Mouse (Mus musculus): Measurements from ENCODE around the gene Rab4a. TPM values are rescaled to one million over a fixed set of nuclear protein-coding genes. Genes with fewer than 3 reads are reported as not detected.
A peak's percentile ranks its signal among the peaks of the same experiment; 100 is the strongest.

The Rab4a gene
- polyA plus RNA-seq, 1 experiment = 8.9 TPM

DNA sequence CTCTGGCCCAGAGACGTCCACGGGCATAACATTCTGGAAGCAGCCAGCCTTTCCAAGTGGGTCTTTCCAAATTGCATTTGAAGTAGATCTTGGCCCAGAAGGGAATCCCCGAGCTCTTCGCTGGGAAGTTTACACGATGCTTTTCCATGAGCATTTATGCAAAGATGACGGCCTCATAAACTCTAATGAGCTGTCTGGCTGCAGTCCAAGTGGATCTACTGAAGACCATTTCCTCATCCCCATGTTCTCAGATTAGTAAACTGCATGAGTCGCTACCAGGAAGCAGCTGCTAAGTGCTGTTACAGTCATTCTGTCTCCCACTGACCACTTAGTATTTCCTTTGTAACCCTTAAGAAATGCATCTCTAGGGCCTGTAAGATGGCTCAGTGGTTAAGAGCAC lies 42.4 kb upstream of the Rab4a start:
- no peaks in the 10 kb centered on the region for H3K36me3 ChIP-seq (ENCODE audit: control insufficient read depth, insufficient read depth, low read length)
- TF ChIP-seq POLR2A (IDR thresholded peaks at IDR 0.05; ENCODE audit: control insufficient read depth, low read depth, low read length) (no peak), CTCF (IDR thresholded peaks at IDR 0.05; ENCODE audit: control insufficient read depth, insufficient read depth, insufficient replicate concordance, low read depth, low read length) (no peak)
- no peak overlapping the region for H3K27ac ChIP-seq (ENCODE audit: control insufficient read depth, insufficient read depth, low read depth, low read length)
- H3K4me3 ChIP-seq (ENCODE audit: control insufficient read depth, low read depth, low read length) = no peak overlapping the region
- H3K4me1 ChIP-seq (ENCODE audit: control insufficient read depth, insufficient read depth, low read length) = peaks cover 2% of the 10 kb centered on the region; the same call in 1 of the 2 replicates
- no peaks in the 10 kb centered on the region for H3K27me3 ChIP-seq (ENCODE audit: control insufficient read depth, insufficient read depth, low read length)

- TF ChIP-seq POLR2A (IDR thresholded peaks at IDR 0.05; ENCODE audit: control insufficient read depth, low read depth, low read length) (no peak), CTCF (IDR thresholded peaks at IDR 0.05; ENCODE audit: control insufficient read depth, insufficient read depth, insufficient replicate concordance, low read depth, low read length) (peak; percentile 21; the same call in 1 of the 2 replicates)
- Histone ChIP-seq H3K4me1 (ENCODE audit: control insufficient read depth, insufficient read depth, low read length) (peaks cover 2% of the 10 kb centered on the region; the same call in 1 of the 2 replicates), H3K36me3 (ENCODE audit: control insufficient read depth, insufficient read depth, low read length) (no peaks in the 10 kb centered on the region), H3K27ac (ENCODE audit: control insufficient read depth, insufficient read depth, low read depth, low read length) (peak overlapping the region; percentile 28; the same call in 1 of the 2 replicates), H3K27me3 (ENCODE audit: control insufficient read depth, insufficient read depth, low read length) (no peaks in the 10 kb centered on the region), H3K4me3 (ENCODE audit: control insufficient read depth, low read depth, low read length) (no peak overlapping the region)
These were observed 41.1 kb upstream of the Rab4a start for GRCm38 (mm10) chr8:123764671-123765070.

GRCm38 (mm10) chr8:123766516-123766915 lies 39.3 kb upstream of the Rab4a start:
- Histone ChIP-seq H3K4me1 (ENCODE audit: control insufficient read depth, insufficient read depth, low read length) (peaks cover 2% of the 10 kb centered on the region; the same call in 1 of the 2 replicates), H3K27ac (ENCODE audit: control insufficient read depth, insufficient read depth, low read depth, low read length) (no peak overlapping the region), H3K4me3 (ENCODE audit: control insufficient read depth, low read depth, low read length) (no peak overlapping the region), H3K36me3 (ENCODE audit: control insufficient read depth, insufficient read depth, low read length) (no peaks in the 10 kb centered on the region), H3K27me3 (ENCODE audit: control insufficient read depth, insufficient read depth, low read length) (no peaks in the 10 kb centered on the region)
- TF ChIP-seq POLR2A (IDR thresholded peaks at IDR 0.05; ENCODE audit: control insufficient read depth, low read depth, low read length) (no peak), CTCF (IDR thresholded peaks at IDR 0.05; ENCODE audit: control insufficient read depth, insufficient read depth, insufficient replicate concordance, low read depth, low read length) (no peak)

- TF ChIP-seq CTCF (IDR thresholded peaks at IDR 0.05; ENCODE audit: control insufficient read depth, insufficient read depth, insufficient replicate concordance, low read depth, low read length) (no peak), POLR2A (IDR thresholded peaks at IDR 0.05; ENCODE audit: control insufficient read depth, low read depth, low read length) (no peak)
- no peaks in the 10 kb centered on the region; the same call in 1 of the 2 replicates for H3K4me1 ChIP-seq (ENCODE audit: control insufficient read depth, insufficient read depth, low read length)
- no peak overlapping the region for H3K4me3 ChIP-seq (ENCODE audit: control insufficient read depth, low read depth, low read length)
- no peaks in the 10 kb centered on the region for H3K36me3 ChIP-seq (ENCODE audit: control insufficient read depth, insufficient read depth, low read length)
- H3K27me3 ChIP-seq (ENCODE audit: control insufficient read depth, insufficient read depth, low read length) = no peaks in the 10 kb centered on the region
- no peak overlapping the region for H3K27ac ChIP-seq (ENCODE audit: control insufficient read depth, insufficient read depth, low read depth, low read length)
These were observed 37.9 kb upstream of the Rab4a start for GRCm38 (mm10) chr8:123767874-123768273.

GRCm38 (mm10) chr8:123768492-123769356 lies 37.1 kb upstream of the Rab4a start:
- no peaks in the 10 kb centered on the region for H3K4me1 ChIP-seq (ENCODE audit: control insufficient read depth, insufficient read depth, low read length)
- H3K27me3 ChIP-seq (ENCODE audit: control insufficient read depth, insufficient read depth, low read length) = no peaks in the 10 kb centered on the region
- TF ChIP-seq POLR2A (IDR thresholded peaks at IDR 0.05; ENCODE audit: control insufficient read depth, low read depth, low read length) (no peak), CTCF (IDR thresholded peaks at IDR 0.05; ENCODE audit: control insufficient read depth, insufficient read depth, insufficient replicate concordance, low read depth, low read length) (peak; percentile 60; the same call in 1 of the 2 replicates)
- H3K4me3 ChIP-seq (ENCODE audit: control insufficient read depth, low read depth, low read length) = no peak overlapping the region
- H3K27ac ChIP-seq (ENCODE audit: control insufficient read depth, insufficient read depth, low read depth, low read length) = no peak overlapping the region
- no peaks in the 10 kb centered on the region for H3K36me3 ChIP-seq (ENCODE audit: control insufficient read depth, insufficient read depth, low read length)

DNA sequence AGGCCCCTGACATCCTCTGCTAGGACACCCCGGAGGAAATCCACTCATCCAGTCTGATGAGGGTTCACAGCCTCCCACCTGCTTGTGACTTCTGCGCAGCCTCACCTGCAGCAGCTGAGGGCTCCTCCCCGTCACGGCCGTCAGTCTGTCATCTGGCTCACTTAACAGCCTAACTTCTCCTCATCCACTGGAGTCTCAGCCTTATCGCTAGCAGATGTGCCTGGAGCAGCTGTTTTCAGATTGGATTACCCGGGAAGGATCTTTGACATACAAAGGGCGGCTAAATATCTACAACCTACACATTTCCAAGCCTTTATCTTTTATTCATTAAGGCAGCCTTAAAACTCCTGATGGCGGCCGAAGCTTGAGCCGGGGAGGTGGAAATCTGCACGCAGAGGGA lies 32.3 kb upstream of the Rab4a start:
- H3K4me3 ChIP-seq (ENCODE audit: control insufficient read depth, low read depth, low read length) = no peak overlapping the region
- H3K27ac ChIP-seq (ENCODE audit: control insufficient read depth, insufficient read depth, low read depth, low read length) = no peak overlapping the region

GRCm38 (mm10) chr8:123774491-123774890 lies 31.3 kb upstream of the Rab4a start:
- H3K4me1 ChIP-seq (ENCODE audit: control insufficient read depth, insufficient read depth, low read length) = no peaks in the 10 kb centered on the region

More for the DNA sequence above, 32.3 kb upstream of the Rab4a start:
- Histone ChIP-seq H3K4me1 (ENCODE audit: control insufficient read depth, insufficient read depth, low read length) (no peaks in the 10 kb centered on the region), H3K27me3 (ENCODE audit: control insufficient read depth, insufficient read depth, low read length) (no peaks in the 10 kb centered on the region), H3K36me3 (ENCODE audit: control insufficient read depth, insufficient read depth, low read length) (no peaks in the 10 kb centered on the region)
- no peak for TF ChIP-seq CTCF (IDR thresholded peaks at IDR 0.05; ENCODE audit: control insufficient read depth, insufficient read depth, insufficient replicate concordance, low read depth, low read length)
- TF ChIP-seq POLR2A (IDR thresholded peaks at IDR 0.05; ENCODE audit: control insufficient read depth, low read depth, low read length) = no peak

More at GRCm38 (mm10) chr8:123774491-123774890, 31.3 kb upstream of the Rab4a start:
- no peak overlapping the region for H3K4me3 ChIP-seq (ENCODE audit: control insufficient read depth, low read depth, low read length)
- H3K27me3 ChIP-seq (ENCODE audit: control insufficient read depth, insufficient read depth, low read length) = no peaks in the 10 kb centered on the region
- H3K36me3 ChIP-seq (ENCODE audit: control insufficient read depth, insufficient read depth, low read length) = no peaks in the 10 kb centered on the region
- H3K27ac ChIP-seq (ENCODE audit: control insufficient read depth, insufficient read depth, low read depth, low read length) = no peak overlapping the region
- no peak for TF ChIP-seq POLR2A (IDR thresholded peaks at IDR 0.05; ENCODE audit: control insufficient read depth, low read depth, low read length)
- TF ChIP-seq CTCF (IDR thresholded peaks at IDR 0.05; ENCODE audit: control insufficient read depth, insufficient read depth, insufficient replicate concordance, low read depth, low read length) = no peak
